Mouse (Mus musculus) thymus, adult 2 months (tissue): ENCODE measurements around the gene Lrrc66.

Experiments
- CTCF ChIP-seq: fragments of 200-500 bp; IDR thresholded peaks from 2 replicates; pipeline ENCODE4 v1.5.1; 2012; ENCODE audit warnings: mild to moderate bottlenecking, control low read depth, low read length, moderate library complexity, borderline replicate concordance; ENCODE audit not compliant: control insufficient read depth, poor library complexity, insufficient read depth; ENCODE audit errors: extremely low read depth
- POLR2A ChIP-seq: fragments of 200-500 bp; IDR thresholded peaks from 2 replicates; pipeline ENCODE4 v1.6.1; 2012; ENCODE audit warnings: mild to moderate bottlenecking, low read length, control low read depth, moderate library complexity; ENCODE audit not compliant: control insufficient read depth, poor library complexity, insufficient read depth; ENCODE audit errors: extremely low read depth

DNA sequence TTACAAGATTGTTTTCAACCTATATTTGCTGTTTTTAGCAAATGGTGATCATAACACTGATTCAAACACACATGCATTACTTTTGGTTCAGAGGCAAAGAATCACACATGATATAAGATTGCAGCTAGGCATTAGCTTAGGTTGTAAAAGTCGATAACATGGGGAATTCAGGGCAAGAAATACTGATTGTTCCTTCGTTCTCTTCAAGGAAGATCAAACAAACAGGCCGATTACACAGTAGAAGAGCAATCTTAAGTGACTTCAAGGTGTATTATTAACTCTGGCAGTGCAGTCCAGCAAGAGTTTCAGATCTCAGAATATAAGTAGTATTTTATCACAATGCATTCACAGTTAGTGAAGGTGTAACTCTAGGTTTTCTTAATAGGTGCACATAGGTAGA is 45.2 kb downstream of the Lrrc66 start:
- TF ChIP-seq CTCF (no peak), POLR2A (no peak)
